Mouse (Mus musculus) gastrocnemius, postnatal 25 days (tissue): ENCODE results near the gene Epx. TPM values are rescaled to one million over a fixed set of nuclear protein-coding genes. Genes with fewer than 3 reads are reported as not detected.
"Not testable (repeated sequence)": the region's sequence is repeated elsewhere in the genome, so short reads cannot be mapped to it uniquely, and the experiment has no call there.

ENCODE experiments used
- DNase-seq: peaks from one replicate; pipeline ENCODE4 v3.0.0; 2022
- long read RNA-seq, 2 experiments: library from polyadenylated mRNA; stranded (forward); transcript quantifications; one replicate each; pipeline ENCODE4 v2.0.0; 2021
- total RNA-seq, 2 experiments: library from RNA; stranded (reverse); gene quantifications; 1 replicate in 1 of 2; 2 replicates in 1 of 2; pipeline ENCODE4 v1.2.3; 2021

Gene Epx
- total RNA-seq: not detected
- long read RNA-seq, experiment 1: 0 reads
- long read RNA-seq, experiment 2: 0 reads

- no peak for DNase-seq
Observed at GRCm38 (mm10) chr11:87875436-87875835, at the start of gene Epx. TSS of gene Epx (minus strand) at chr11:87875536.

- DNase-seq: no peak
Observed at GRCm38 (mm10) chr11:87920966-87921365, 45.6 kb upstream of the Epx start, which contains the start of gene Olfr464. TSS of gene Olfr464 (minus strand) at chr11:87920967.

- DNase-seq: no peak
Observed at GRCm38 (mm10) chr11:87920301-87920700, 45.0 kb upstream of the Epx start.

- DNase-seq: no peak
Observed at GRCm38 (mm10) chr11:87916005-87916404, 40.7 kb upstream of the Epx start.

- DNase-seq: no peak
Observed at GRCm38 (mm10) chr11:87904331-87904730, 29.0 kb upstream of the Epx start.

- DNase-seq: no peak
Observed at GRCm38 (mm10) chr11:87897287-87897686, 22.0 kb upstream of the Epx start, which contains the start of gene Olfr463. TSS of gene Olfr463 (minus strand) at chr11:87897387.

GRCm38 (mm10) chr11:87892168-87892567, 16.8 kb upstream of the Epx start, which contains the start of gene Olfr462:
TSS of gene Olfr462 (minus strand) at chr11:87892268.
- no peak for DNase-seq

DNA sequence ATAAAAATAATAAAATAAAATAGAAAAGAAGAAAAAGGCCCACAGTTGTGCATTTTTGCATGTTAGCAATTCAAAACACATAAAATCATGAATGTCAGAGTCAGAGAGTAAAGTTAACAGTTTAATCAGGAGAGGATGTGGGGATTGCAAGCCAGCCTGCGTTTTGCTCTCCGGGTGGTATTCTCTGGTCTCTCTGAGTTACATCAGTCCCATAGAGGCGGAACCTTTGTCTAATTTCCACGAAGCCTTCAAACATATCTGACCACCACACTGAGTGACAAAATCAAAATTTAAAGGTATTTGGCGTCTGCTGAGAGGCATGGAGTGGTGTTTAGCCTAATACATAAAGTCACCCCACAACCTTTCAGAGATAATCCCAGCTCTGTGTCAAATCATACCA, 9.5 kb upstream of the Epx start:
- no peak for DNase-seq

- no peak for DNase-seq
Observed at GRCm38 (mm10) chr11:87883493-87883892, 8.2 kb upstream of the Epx start.

GRCm38 (mm10) chr11:87881714-87882113, 6.4 kb upstream of the Epx start:
- DNase-seq: no peak

DNA sequence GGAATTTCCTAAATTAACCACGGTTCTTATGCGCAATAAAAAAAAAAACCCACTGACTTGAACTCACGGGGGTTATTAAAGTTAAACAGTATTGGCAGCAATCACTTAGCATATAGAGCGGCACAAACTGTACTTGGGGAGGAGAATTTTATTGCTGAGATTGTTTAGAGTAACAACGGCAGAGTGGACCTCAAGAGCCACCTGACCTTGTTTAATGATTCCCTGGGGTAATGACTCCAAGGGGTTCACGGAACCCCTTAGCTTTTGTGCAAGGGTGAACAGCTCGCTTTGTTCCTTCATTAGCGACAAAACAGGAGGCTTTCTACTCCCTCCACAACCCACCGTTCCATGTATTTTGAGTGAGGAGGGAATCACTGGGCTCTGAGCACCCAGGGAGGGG, 4.5 kb upstream of the Epx start:
- no peak for DNase-seq

- DNase-seq: no peak
Observed at GRCm38 (mm10) chr11:87871766-87872165, 3.6 kb downstream of the Epx start.

DNA sequence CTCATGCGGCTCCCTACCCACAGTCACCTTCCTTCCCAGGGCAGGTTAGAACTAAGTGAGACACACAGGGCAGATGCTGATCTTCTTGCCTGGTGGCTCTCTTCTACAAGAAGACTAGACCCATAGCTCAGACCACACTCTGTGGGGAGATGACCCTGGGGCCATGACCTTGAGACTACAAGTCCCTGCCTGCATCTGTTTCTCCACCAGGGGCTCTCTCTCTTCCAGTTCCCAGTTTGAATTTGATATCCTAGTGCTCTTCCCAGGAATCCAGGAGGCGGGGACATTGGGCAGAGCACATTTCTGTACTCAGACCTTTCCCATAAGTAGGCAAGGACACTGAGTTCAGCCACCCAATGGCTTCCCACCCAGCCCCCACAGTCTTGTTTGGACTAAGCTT, 5.2 kb downstream of the Epx start:
- no peak for DNase-seq

- not testable (repeated sequence) for DNase-seq
Observed at GRCm38 (mm10) chr11:87866891-87867290, 8.4 kb downstream of the Epx start.

DNA sequence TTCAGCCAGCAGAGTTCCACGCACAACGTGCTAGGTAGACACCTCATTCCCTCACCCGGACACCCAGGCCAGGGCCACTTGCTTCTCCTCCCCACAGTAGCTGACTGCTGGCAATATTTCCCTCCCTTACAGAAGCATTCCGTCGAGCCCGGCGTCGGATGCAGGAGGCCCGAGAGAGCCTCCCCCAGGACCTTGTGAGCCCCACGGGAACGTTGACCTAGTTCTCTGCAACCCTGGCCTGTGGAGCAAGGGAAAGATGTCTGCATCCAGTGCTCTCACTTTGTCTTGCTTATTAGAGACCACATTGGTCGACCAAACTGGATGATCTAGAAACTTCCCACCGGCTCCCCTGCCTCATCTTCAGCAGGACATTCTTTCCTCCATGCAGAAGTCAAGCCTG, 12.5 kb downstream of the Epx start:
- no peak for DNase-seq

- DNase-seq: no peak
Observed at GRCm38 (mm10) chr11:87860426-87860825, 14.9 kb downstream of the Epx start.

- DNase-seq: no peak
Observed at GRCm38 (mm10) chr11:87859273-87859672, 16.1 kb downstream of the Epx start.

GRCm38 (mm10) chr11:87854550-87854949, 20.8 kb downstream of the Epx start:
- no peak for DNase-seq

DNA sequence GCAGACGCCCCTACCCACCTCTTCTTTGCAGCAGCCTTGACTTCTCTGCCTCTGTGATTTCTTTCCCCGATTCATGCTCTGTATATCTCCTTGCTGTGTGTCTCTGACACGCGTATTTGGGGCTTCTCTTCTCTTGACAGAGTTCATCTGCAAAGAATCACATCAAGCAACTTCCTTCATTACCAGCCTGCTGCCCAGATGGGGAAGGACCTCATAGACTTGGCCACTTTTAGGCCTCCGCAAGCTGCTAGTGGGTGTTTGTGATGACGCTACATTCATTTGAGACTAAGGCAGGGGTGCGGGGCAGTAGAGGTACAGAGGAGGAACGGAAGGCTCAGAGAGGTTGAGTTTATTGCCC, 21.8 kb downstream of the Epx start:
- no peak for DNase-seq

GRCm38 (mm10) chr11:87852690-87853596, 22.4 kb downstream of the Epx start, which contains the start of gene Mks1:
TSS of gene Mks1 (plus strand) at chr11:87853215.
- peak; percentile 84 for DNase-seq

GRCm38 (mm10) chr11:87847884-87848283, 27.5 kb downstream of the Epx start:
- DNase-seq: no peak

DNA sequence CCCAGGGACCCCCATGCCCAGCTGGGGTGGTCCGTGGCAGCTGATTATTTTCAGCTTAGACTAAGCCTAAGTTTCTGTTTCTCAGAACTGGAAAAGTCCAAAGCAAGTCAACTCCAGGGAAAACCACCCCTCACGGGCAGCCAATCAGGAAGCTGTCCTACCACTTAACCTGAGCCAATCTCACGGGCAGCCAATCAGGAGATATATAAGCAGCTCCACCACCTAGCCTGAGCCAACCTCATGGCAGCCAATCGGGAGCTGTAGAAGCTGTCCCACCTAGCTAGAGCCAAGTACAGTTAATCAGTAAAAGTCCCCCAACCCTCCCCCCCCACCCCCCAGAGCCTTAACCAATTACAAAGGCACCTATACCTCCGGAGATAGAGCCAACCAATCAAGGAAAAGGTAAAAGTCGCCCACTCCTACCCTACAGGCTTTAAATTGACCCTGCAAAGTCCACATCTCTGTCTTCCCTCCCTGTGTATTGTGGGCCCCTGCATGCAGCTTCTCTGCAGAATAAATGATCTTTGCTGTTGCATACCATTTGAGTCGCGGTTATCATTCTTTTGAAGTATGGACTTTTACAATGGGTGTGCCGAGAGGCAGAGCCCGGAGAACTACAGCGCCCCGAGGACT, 28.3 kb downstream of the Epx start:
- no peak for DNase-seq

DNA sequence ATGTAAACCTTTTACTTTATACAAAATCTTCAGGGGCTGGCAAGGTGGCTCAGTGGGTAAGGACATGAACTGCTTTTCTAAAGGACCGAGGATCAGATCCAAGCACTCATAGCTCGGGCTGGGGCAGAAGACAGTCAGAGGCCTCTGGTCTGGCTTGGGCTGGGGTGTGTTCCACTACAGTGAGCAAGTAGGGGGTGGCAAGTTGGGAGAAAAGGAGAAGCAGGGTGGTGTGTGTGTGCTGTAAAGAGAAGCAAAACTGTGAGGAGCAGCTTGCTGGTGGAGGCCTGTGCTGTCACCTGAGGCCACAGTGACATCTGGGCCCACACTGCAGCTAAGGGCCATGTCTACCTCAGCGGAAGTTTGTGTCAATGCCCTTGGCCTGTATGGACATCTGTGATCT, 33.9 kb downstream of the Epx start:
- DNase-seq: no peak
